16 mouse cellular contexts compared by ENCODE assay signal in the genomic region with DNA sequence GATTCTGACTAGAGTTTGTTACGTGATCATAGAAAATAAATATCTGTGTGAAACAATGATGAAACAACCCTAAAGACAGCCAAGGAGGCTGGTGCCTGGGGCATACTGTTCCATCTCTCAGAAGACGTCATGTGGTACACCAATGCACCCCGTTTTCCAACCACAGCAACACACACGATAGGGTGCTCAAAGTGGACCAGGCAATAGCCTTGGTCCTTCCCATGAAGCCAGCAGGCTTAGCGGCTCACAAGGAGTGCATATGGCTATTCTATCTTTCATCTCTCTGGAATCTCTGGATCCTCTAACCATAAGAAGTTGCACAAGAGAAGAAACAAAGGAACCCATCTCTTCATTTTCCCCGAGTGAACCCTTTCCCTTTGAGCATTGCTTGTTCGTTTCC. TPM values are rescaled to one million over a fixed set of nuclear protein-coding genes. Genes with fewer than 3 reads are reported as not detected.
A peak's percentile ranks its signal among the peaks of the same experiment; 100 is the strongest.
DNase-seq lines count a peak whose midpoint lies in the region; ATAC-seq and TF ChIP-seq lines count a peak whose summit lies in the region.
"Had no signal": no experiment of that assay in that cellular context is flagged by ENCODE, and none has a peak within 500 bp of the region (broad histone marks: within the 10 kb centered on the region; RNA-seq: fewer than 3 reads in every experiment).

No protein-coding gene starts in this region.

- H3K27ac ChIP-seq in heart, embryonic 14.5 days (replicated peaks in 1 of 2; ENCODE audit: control insufficient read depth in 1 of 2, insufficient read depth in 1 of 2, low read depth in 2 of 2, low read length in 2 of 2) = peak overlapping the region; percentile 19 to 85; a peak in 3 of 4 replicates
- 0 out of 2 replicates have a peak overlapping the region, but pooled peaks have one; percentile 34 for H3K27ac ChIP-seq in stomach, embryonic 16.5 days (ENCODE audit: low read length)
- no peak overlapping the region for H3K27ac ChIP-seq in stomach, postnatal 0 days (replicated peaks)
- H3K27ac ChIP-seq in hindbrain, postnatal 0 days = peak overlapping the region; percentile 38
- H3K27ac ChIP-seq: embryonic facial prominence, embryonic 12.5 days; stomach, embryonic 15.5 days had no signal

- H3K36me3 ChIP-seq in heart, embryonic 14.5 days (ENCODE audit: control insufficient read depth, insufficient read depth, low read length) = no peaks in the 10 kb centered on the region; the same call in 1 of the 2 replicates
- no peaks in the 10 kb centered on the region for H3K36me3 ChIP-seq in stomach, embryonic 16.5 days (ENCODE audit: control insufficient read depth, insufficient read depth, low read length)
- no peaks in the 10 kb centered on the region for H3K36me3 ChIP-seq in stomach, postnatal 0 days (ENCODE audit: control insufficient read depth, insufficient read depth, low read length)
- H3K36me3 ChIP-seq in hindbrain, postnatal 0 days (ENCODE audit: insufficient read depth, low read length) = no peaks in the 10 kb centered on the region
- H3K36me3 ChIP-seq: embryonic facial prominence, embryonic 12.5 days; stomach, embryonic 15.5 days had no signal

- peaks cover 44 to 83% of the 10 kb centered on the region in 2 experiments for H3K4me1 ChIP-seq in heart, embryonic 14.5 days (ENCODE audit: control insufficient read depth in 2 of 2, insufficient read depth in 2 of 2, low read length in 2 of 2)
- no peaks in the 10 kb centered on the region for H3K4me1 ChIP-seq in stomach, embryonic 16.5 days (ENCODE audit: control insufficient read depth, insufficient read depth, low read length)
- peaks cover 3% of the 10 kb centered on the region; the same call in 1 of the 2 replicates for H3K4me1 ChIP-seq in stomach, postnatal 0 days (replicated peaks; ENCODE audit: control insufficient read depth, insufficient read depth)
- peaks cover 17% of the 10 kb centered on the region for H3K4me1 ChIP-seq in hindbrain, postnatal 0 days (ENCODE audit: insufficient read depth, low read length)
- H3K4me1 ChIP-seq: stomach, embryonic 15.5 days had no signal

- no peak overlapping the region for H3K4me3 ChIP-seq in heart, embryonic 14.5 days (ENCODE audit: control insufficient read depth in 1 of 2, insufficient read depth in 1 of 2, low read depth in 1 of 2, low read length in 2 of 2)
- H3K4me3 ChIP-seq in stomach, embryonic 16.5 days (replicated peaks; ENCODE audit: low read length) = no peak overlapping the region
- no peak overlapping the region for H3K4me3 ChIP-seq in stomach, postnatal 0 days (ENCODE audit: low read depth, low read length)
- no peak overlapping the region for H3K4me3 ChIP-seq in hindbrain, postnatal 0 days (ENCODE audit: low read length)
- H3K4me3 ChIP-seq: embryonic facial prominence, embryonic 12.5 days; forebrain, embryonic 13.5 days; stomach, embryonic 15.5 days had no signal

- peak overlapping the region; percentile 42 for H3K4me2 ChIP-seq in heart, embryonic 14.5 days (ENCODE audit: low read length)
- no peak overlapping the region for H3K4me2 ChIP-seq in stomach, embryonic 16.5 days (ENCODE audit: low read depth, low read length)
- no peak overlapping the region for H3K4me2 ChIP-seq in stomach, postnatal 0 days (replicated peaks; ENCODE audit: low read depth)
- H3K4me2 ChIP-seq in hindbrain, postnatal 0 days (ENCODE audit: low read depth, low read length) = no peak overlapping the region
- H3K4me2 ChIP-seq: embryonic facial prominence, embryonic 12.5 days; forebrain, embryonic 13.5 days; liver, embryonic 11.5 days; stomach, embryonic 15.5 days had no signal

- H3K9me3 ChIP-seq in heart, embryonic 14.5 days (ENCODE audit: control insufficient read depth, low read length) = no peaks in the 10 kb centered on the region
- 0 out of 2 replicates have a peak, but pooled peaks cover 3% of the 10 kb centered on the region for H3K9me3 ChIP-seq in stomach, embryonic 16.5 days (replicated peaks; ENCODE audit: control insufficient read depth, low read length)
- H3K9me3 ChIP-seq in stomach, postnatal 0 days (ENCODE audit: control insufficient read depth, low read length) = no peaks in the 10 kb centered on the region
- H3K9me3 ChIP-seq in hindbrain, postnatal 0 days (ENCODE audit: low read length) = no peaks in the 10 kb centered on the region
- H3K9me3 ChIP-seq: embryonic facial prominence, embryonic 12.5 days; forebrain, embryonic 13.5 days; stomach, embryonic 15.5 days had no signal

- WGBS in heart, embryonic 14.5 days = 47% methylated on average over 7 of the region's 7 CpGs
- WGBS in stomach, embryonic 16.5 days = 81% methylated on average over 7 of the region's 7 CpGs
- 84% methylated on average over 7 of the region's 7 CpGs for WGBS in stomach, postnatal 0 days
- WGBS in hindbrain, postnatal 0 days = 72% methylated on average over 7 of the region's 7 CpGs

- no peak for TF ChIP-seq CTCF in stomach, postnatal 0 days (IDR thresholded peaks at IDR 0.05; ENCODE audit: low read depth)
- TF ChIP-seq CTCF in hindbrain, postnatal 0 days (IDR thresholded peaks at IDR 0.05; ENCODE audit: low read depth) = no peak

- no peak for DNase-seq in heart, adult 9 months (ENCODE audit: low spot score in 2 of 2)
- DNase-seq in stomach, postnatal 0 days (ENCODE audit: low spot score) = no peak
- no peak for DNase-seq in hindbrain, postnatal 0 days (ENCODE audit: low spot score)
- DNase-seq in urinary bladder, postnatal 14 days (ENCODE audit: low spot score) = no peak
- DNase-seq in thymus, postnatal 36 days = no peak
- DNase-seq: adrenal gland, adult 2 months; gastrocnemius, postnatal 10 days; kidney, adult 11 months; kidney, postnatal 4 days had no signal

- no peak for ATAC-seq in heart, embryonic 14.5 days (ENCODE audit: insufficient number of reproducible peaks, insufficient read depth, low FRiP score, low read depth)
- ATAC-seq in stomach, embryonic 16.5 days (ENCODE audit: insufficient read depth, low FRiP score) = no peak
- no peak for ATAC-seq in stomach, postnatal 0 days (ENCODE audit: low FRiP score, low TSS enrichment)
- ATAC-seq in hindbrain, postnatal 0 days = no peak
- ATAC-seq: Patski had no signal

- H3K9ac ChIP-seq in heart, embryonic 14.5 days (ENCODE audit: low read length) = no peak overlapping the region
- H3K9ac ChIP-seq in stomach, embryonic 16.5 days (ENCODE audit: low read length) = no peak overlapping the region
- no peak overlapping the region for H3K9ac ChIP-seq in stomach, postnatal 0 days (ENCODE audit: low read length)
- H3K9ac ChIP-seq in hindbrain, postnatal 0 days (replicated peaks; ENCODE audit: low read length) = no peak overlapping the region
- H3K9ac ChIP-seq: embryonic facial prominence, embryonic 12.5 days; forebrain, embryonic 13.5 days; stomach, embryonic 15.5 days had no signal

- H3K27me3 ChIP-seq in heart, embryonic 14.5 days (ENCODE audit: control insufficient read depth, insufficient read depth, low read length) = no peaks in the 10 kb centered on the region
- no peaks in the 10 kb centered on the region for H3K27me3 ChIP-seq in stomach, embryonic 16.5 days (ENCODE audit: control insufficient read depth, insufficient read depth, low read length)
- H3K27me3 ChIP-seq in stomach, postnatal 0 days (ENCODE audit: control insufficient read depth, insufficient read depth, low read length) = no peaks in the 10 kb centered on the region
- no peaks in the 10 kb centered on the region for H3K27me3 ChIP-seq in hindbrain, postnatal 0 days (ENCODE audit: insufficient read depth, low read length)
- H3K27me3 ChIP-seq: embryonic facial prominence, embryonic 12.5 days; forebrain, embryonic 13.5 days; stomach, embryonic 15.5 days had no signal

- TF ChIP-seq EP300 in stomach, postnatal 0 days (optimal IDR thresholded peaks at IDR 0.05) = no peak

RNA-seq across cellular contexts. Expression of a gene that starts 40.1 kb away (rescaled TPM):
- polyA plus RNA-seq in heart, embryonic 14.5 days (2014; fragmentation: Nextera tagmentation; extraction: Ambion mirVana) = 46.6 and 51.3 TPM in 2 replicates
- polyA plus RNA-seq in stomach, embryonic 16.5 days (2015; fragmentation: Nextera tagmentation; extraction: Ambion mirVana) = 8.8 and 10.9 TPM in 2 replicates
- polyA plus RNA-seq in stomach, postnatal 0 days (2015; fragmentation: Nextera tagmentation; extraction: Ambion mirVana) = 3.1 and 3.4 TPM in 2 replicates
- 12.7 and 14.9 TPM in 2 replicates for total RNA-seq in hindbrain, postnatal 0 days (2014; rRNA removed)
- 4.6 and 4.8 TPM in 2 replicates for polyA plus RNA-seq in hindbrain, postnatal 0 days (2015; fragmentation: Nextera tagmentation; extraction: Ambion mirVana)
